Mouse (Mus musculus) heart, embryonic 12.5 days (tissue): ENCODE data around the gene Rnf126. TPM values are rescaled to one million over a fixed set of nuclear protein-coding genes. Genes with fewer than 3 reads are reported as not detected.

Source experiments
- ATAC-seq: fragments of 200-750 bp; cut with Nextera tagmentation; 2 replicates; pipeline ENCODE4 v1.8.0; 2017; ENCODE audit warnings: moderate TSS enrichment, moderate library complexity; ENCODE audit not compliant: insufficient number of reproducible peaks, low FRiP score
- H3K27ac ChIP-seq: fragments of 300-500 bp; sonication (generic); 2 replicates; pipeline ENCODE4 v1.5.1; 2016; ENCODE audit warnings: mild to moderate bottlenecking, moderate library complexity; ENCODE audit not compliant: poor library complexity, severe bottlenecking
- H3K27me3 ChIP-seq: fragments of 300-500 bp; sonication (generic); replicated peaks from 2 replicates; pipeline ENCODE4 v1.6.1; 2016; ENCODE audit warnings: mild to moderate bottlenecking, moderate library complexity
- H3K36me3 ChIP-seq: fragments of 300-500 bp; sonication (generic); 2 replicates; pipeline ENCODE4 v1.6.1; 2016; ENCODE audit warnings: mild to moderate bottlenecking, moderate library complexity
- H3K4me1 ChIP-seq: fragments of 300-500 bp; sonication (generic); replicated peaks from 2 replicates; pipeline ENCODE4 v1.6.1; 2016; ENCODE audit warnings: mild to moderate bottlenecking
- H3K4me2 ChIP-seq: fragments of 300-500 bp; sonication (generic); 2 replicates; pipeline ENCODE4 v1.6.1; 2016; ENCODE audit warnings: mild to moderate bottlenecking, moderate library complexity
- H3K4me3 ChIP-seq: fragments of 300-500 bp; sonication (generic); 2 replicates; pipeline ENCODE4 v1.5.1; 2016; ENCODE audit warnings: mild to moderate bottlenecking
- H3K9ac ChIP-seq: fragments of 300-500 bp; sonication (generic); 2 replicates; pipeline ENCODE4 v1.6.1; 2016; ENCODE audit warnings: mild to moderate bottlenecking, moderate library complexity
- H3K9me3 ChIP-seq: fragments of 300-500 bp; sonication (generic); replicated peaks from 2 replicates; pipeline ENCODE4 v1.6.1; 2016; ENCODE audit warnings: mild to moderate bottlenecking, moderate library complexity
- WGBS: fragments of 180-500 bp; shearing (Covaris S2); methylation state at CpG from one replicate; pipeline ENCODE4 v1.1.7; 2016; 5-methylcytosine and 5-hydroxymethylcytosine counted together
- polyA plus RNA-seq: library from polyadenylated mRNA; unstranded; fragments of >200 nt; fragmentation: Nextera tagmentation; extraction: Ambion mirVana; gene quantifications from 2 replicates; pipeline ENCODE4 v1.2.1, GENCODE M21; 2016

Gene Rnf126
- polyA plus RNA-seq, 1 experiment from 2014 or later, result 78.9 TPM

DNA sequence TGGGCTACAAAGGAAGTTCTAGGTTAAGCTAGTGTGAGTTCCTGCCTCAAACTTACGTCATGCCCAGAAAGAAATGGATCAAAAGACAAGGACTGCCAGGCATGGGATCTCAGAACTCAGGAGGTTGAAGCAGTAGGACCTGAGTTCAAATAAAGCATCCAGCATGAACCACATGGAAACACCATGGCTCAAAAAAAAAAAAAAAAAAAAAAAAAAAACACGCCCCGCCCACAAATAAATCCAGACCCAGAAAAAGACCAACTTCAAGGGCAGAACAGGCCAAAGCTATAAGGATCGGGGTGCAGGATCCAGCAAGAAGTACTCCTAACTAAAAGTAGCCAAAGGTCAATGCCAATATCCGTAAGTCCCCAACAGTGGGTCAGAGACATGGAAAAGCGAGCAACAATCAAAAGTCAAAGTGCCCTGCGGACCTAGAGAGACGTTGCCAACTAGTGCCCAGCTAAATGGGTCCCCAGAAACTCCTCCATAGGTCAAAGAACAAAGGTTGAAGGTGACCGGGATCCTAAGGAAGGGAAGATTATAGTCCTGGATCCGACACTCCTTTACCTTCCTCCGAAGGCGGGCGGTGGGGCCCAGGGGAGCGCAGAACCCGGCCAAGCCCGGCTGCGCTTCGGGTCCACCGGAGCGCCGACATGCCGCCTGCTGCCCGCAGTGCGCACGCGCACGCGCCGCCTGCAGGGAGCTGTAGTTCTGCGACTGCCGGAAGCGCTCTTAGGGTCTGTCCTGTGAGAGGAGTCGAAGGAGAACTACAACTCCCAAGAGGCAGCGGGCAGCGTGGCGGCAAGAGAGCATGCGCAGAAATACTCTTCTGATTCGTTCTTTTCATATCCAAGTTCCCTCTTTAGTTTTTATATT, 20.6 kb downstream of the Rnf126 start, which contains the start of gene Polrmt:
TSS of gene Polrmt (minus strand) at position 684 of the 876 bp plus-strand sequence.
- Histone ChIP-seq H3K4me3 (peak within 1 kb of the TSS; percentile 75), H3K4me2 (peak within 1 kb of the TSS; percentile 71), H3K27me3 (no peaks in the 10 kb centered on the region), H3K9ac (peak within 1 kb of the TSS; percentile 84), H3K9me3 (peaks cover 9% of the 10 kb centered on the region), H3K36me3 (peaks cover 34% of the 10 kb centered on the region), H3K4me1 (peaks cover 12% of the 10 kb centered on the region), H3K27ac (no peak within 1 kb of the TSS)
- 3% methylated on average over 37 of the region's 38 CpGs for WGBS
- ATAC-seq, result peak; percentile 94

DNA sequence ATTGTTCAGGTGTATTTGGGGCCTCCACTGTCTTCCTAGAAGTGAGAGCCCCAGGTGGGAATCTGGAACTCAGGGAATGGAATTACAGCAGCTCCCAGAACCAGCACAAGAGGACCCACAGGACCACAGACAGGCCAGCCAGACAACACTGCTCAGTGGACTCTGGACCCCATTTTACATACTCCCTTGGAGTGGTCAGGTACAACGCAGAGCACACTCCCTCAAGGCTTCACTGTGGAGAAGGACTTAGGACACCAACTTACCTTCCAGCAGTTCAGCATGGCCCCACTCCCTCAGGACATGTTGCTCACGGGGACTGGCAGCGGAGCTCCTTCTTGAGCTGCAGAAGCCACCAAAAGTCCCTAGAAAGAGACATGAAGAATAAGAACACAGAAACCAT, 21.3 kb downstream of the Rnf126 start:
- WGBS, result 93% methylated on average over 3 of the region's 3 CpGs
- Histone ChIP-seq H3K4me2 (peak overlapping the region; percentile 71), H3K4me3 (peak overlapping the region; percentile 75), H3K36me3 (peaks cover 41% of the 10 kb centered on the region), H3K27me3 (no peaks in the 10 kb centered on the region), H3K27ac (no peak overlapping the region), H3K9me3 (peaks cover 17% of the 10 kb centered on the region), H3K9ac (no peak overlapping the region; the same call in 1 of the 2 replicates), H3K4me1 (peaks cover 12% of the 10 kb centered on the region)
- ATAC-seq, result no peak

DNA sequence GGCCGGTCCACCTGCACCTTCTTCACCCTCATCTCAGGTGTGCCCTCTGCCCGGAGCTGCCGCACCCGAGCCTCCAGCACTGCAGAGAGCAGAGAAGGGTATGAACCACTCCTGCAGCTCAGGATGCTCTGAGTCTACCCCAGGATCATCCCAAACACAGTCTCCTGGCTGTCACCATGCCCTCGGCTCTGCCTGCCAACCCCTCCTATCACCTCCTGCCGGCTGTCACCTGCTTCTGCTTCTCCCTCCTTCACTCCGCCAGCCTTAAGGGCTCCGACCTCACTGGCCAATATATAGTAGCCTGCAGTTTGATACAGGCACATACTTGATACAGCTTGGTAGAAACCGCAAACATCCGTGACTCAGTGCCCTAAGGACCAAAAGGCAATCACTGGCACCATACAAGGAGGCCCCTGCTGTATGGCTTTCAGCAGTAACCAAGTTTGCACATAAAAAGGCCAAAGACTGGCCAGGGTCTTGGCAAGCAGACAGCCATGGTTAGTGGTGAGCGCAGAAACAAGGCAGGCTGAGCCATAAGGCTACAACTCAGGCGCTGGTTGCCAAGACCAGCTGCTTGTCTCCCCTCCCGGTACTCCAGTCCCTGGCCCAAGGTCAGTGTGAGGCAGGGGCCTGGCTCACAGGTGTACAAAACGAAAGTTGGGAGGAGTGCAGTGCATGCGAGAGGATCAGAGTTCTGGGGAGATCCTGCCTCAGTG, 22.9 kb downstream of the Rnf126 start:
- H3K4me3 ChIP-seq, result no peak overlapping the region
- H3K4me2 ChIP-seq, result no peak overlapping the region
- ATAC-seq, result no peak
- peaks cover 12% of the 10 kb centered on the region for H3K4me1 ChIP-seq
- H3K27ac ChIP-seq, result no peak overlapping the region
- peaks cover 33% of the 10 kb centered on the region for H3K9me3 ChIP-seq
- no peaks in the 10 kb centered on the region for H3K27me3 ChIP-seq
- H3K9ac ChIP-seq, result no peak overlapping the region
- WGBS, result 93% methylated on average over 15 of the region's 15 CpGs
- peaks cover 57% of the 10 kb centered on the region for H3K36me3 ChIP-seq

DNA sequence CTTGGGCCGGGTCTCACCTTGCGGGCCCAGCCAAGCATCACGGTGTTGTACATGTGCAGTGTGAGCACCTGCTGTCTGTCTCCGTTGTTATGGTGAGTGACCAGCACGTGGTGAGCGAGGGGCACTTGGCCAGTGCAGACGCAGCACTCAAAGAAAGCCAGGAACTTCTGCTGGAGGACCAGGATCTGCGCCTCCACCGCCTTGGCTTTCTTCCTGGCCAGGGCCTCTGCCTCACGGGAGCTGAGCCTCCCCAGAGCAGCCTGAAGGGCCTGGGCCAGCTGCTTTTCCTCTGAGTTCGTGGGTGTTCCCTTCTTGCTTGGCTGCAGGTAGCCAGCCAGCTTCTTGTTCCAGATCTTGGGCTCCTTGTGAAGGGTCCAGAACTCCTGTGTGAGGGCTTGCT, 23.6 kb downstream of the Rnf126 start:
- no peaks in the 10 kb centered on the region for H3K27me3 ChIP-seq
- H3K36me3 ChIP-seq, result peaks cover 64% of the 10 kb centered on the region
- no peak overlapping the region for H3K4me2 ChIP-seq
- 92% methylated on average over 11 of the region's 11 CpGs for WGBS
- ATAC-seq, result no peak
- peaks cover 12% of the 10 kb centered on the region for H3K4me1 ChIP-seq
- H3K9me3 ChIP-seq, result peaks cover 39% of the 10 kb centered on the region
- no peak overlapping the region for H3K4me3 ChIP-seq
- no peak overlapping the region for H3K9ac ChIP-seq
- no peak overlapping the region for H3K27ac ChIP-seq

DNA sequence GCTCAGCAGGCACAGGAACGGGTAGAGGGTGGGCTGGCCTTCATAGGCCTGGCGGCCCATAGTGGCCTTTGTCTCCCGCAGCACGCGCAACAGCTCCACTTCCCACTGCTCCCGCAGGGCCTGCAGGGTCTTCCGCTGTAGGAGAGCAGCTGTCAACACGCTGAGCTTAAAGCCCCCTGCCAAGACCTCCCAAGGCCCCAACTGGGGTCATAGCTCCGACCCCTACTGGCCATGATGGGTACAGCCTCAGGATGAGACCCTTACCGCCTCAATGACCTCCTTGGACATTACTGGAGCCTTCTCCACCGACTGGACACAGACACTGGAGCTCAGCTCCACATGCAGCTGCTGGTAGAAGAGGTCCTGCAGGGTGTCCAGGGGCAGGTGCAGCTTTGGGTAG, 25.9 kb downstream of the Rnf126 start:
- Histone ChIP-seq H3K9ac (no peak overlapping the region), H3K4me2 (no peak overlapping the region), H3K4me1 (peaks cover 7% of the 10 kb centered on the region), H3K4me3 (no peak overlapping the region), H3K27ac (no peak overlapping the region), H3K27me3 (peaks cover 13% of the 10 kb centered on the region), H3K9me3 (peaks cover 62% of the 10 kb centered on the region), H3K36me3 (peaks cover 87% of the 10 kb centered on the region)
- 78% methylated on average over 11 of the region's 11 CpGs for WGBS
- ATAC-seq, result no peak

DNA sequence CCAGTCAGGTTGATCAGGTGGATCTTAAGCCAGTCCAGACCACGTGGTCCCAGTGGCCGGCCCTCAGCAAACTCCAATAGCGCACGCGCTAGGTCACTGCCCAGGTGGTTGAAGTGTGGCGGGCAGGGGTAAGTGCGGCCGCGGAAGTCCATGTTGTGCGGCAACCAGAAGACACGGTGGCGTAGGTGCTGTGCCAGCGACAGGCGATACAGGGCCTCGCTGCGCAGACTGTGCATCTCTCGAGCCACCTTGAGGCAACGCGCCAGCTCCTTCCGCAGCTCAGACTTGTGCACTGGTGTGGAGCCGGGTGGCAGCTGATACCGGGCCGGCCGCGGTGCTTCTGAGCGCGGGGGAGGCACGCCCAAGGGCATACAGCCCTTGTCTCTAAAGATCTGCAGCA, 27.5 kb downstream of the Rnf126 start:
- no peak for ATAC-seq
- no peak overlapping the region for H3K4me3 ChIP-seq
- H3K9me3 ChIP-seq, result peaks cover 78% of the 10 kb centered on the region
- no peak overlapping the region for H3K4me2 ChIP-seq
- H3K9ac ChIP-seq, result no peak overlapping the region
- peaks cover 6% of the 10 kb centered on the region; the same call in 1 of the 2 replicates for H3K4me1 ChIP-seq
- H3K27ac ChIP-seq, result no peak overlapping the region
- 94% methylated on average over 28 of the region's 28 CpGs for WGBS
- peaks cover 29% of the 10 kb centered on the region for H3K27me3 ChIP-seq
- peaks cover 99% of the 10 kb centered on the region for H3K36me3 ChIP-seq

DNA sequence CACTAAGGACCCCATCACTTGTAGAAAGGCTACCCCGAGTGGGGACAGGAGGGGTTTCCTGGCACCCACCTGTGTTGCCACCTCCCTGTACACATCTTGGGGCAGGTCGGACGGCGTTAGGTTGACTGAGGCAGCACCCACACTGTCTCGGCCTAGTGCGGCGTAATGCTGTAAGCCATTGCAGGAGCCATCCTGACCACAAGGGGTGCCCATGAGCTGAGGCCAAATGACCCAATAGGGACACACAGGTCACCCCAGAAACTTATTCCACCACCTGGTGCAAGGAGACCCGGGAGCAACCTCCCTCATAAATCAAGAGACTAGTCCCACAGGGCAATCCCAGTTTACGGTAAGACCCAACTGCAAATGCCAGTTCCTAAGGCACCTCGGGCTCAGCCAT, 28.5 kb downstream of the Rnf126 start:
- 90% methylated on average over 10 of the region's 10 CpGs for WGBS
- Histone ChIP-seq H3K9ac (no peak overlapping the region), H3K36me3 (peaks cover 97% of the 10 kb centered on the region), H3K27me3 (peaks cover 29% of the 10 kb centered on the region), H3K9me3 (peaks cover 86% of the 10 kb centered on the region), H3K4me2 (no peak overlapping the region), H3K4me1 (peaks cover 6% of the 10 kb centered on the region; the same call in 1 of the 2 replicates), H3K4me3 (no peak overlapping the region), H3K27ac (no peak overlapping the region)
- ATAC-seq, result no peak

DNA sequence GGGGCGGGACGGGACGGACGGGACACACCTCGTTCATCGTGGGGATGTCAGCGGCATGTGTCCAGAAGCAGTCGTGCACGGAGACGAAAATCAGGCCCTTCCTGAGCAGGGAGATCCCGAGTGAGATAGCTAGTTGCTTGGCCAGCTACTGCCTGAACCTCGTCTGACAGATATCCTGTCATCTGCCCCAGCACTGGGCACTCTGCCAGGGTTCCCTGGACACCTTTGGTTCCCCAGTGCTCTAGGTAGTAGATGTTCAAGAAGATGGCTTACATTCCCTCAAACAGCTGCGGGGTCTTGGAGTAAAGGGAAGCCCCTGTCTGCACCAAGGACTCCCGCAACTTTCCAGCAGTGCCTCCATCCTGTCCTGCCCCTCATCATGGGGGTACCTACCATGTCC, 30.0 kb downstream of the Rnf126 start:
- Histone ChIP-seq H3K4me3 (no peak overlapping the region), H3K9me3 (peaks cover 89% of the 10 kb centered on the region)

DNA sequence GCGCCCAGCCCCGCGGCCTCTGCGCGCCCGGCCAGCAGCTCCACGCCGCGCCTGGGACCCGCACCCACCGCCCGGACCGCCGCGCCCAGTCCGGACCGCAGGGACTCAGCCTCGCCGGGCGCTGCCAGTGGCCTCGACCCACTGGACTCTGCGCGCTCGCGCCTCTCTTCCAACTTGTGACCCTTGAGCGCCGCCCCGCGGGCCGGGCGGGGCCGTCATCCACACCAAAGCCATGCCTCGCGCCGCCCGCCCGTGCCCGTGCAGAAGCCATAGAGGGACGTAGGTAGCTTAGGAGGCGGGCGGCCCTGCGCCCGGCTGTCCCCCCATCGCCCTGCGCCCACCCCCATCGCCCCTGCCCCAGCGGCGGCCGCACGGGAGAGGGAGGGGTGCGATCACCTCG, 31.4 kb downstream of the Rnf126 start:
- H3K27me3 ChIP-seq, result peaks cover 29% of the 10 kb centered on the region
- peaks cover 74% of the 10 kb centered on the region for H3K36me3 ChIP-seq
- H3K4me2 ChIP-seq, result peak overlapping the region; percentile 44
- 27% methylated on average over 47 of the region's 52 CpGs for WGBS
- peaks cover 6% of the 10 kb centered on the region; the same call in 1 of the 2 replicates for H3K4me1 ChIP-seq
- no peak overlapping the region for H3K27ac ChIP-seq
- H3K4me3 ChIP-seq, result peak overlapping the region; percentile 11
- H3K9ac ChIP-seq, result peak overlapping the region; percentile 32; the same call in 1 of the 2 replicates
- peaks cover 79% of the 10 kb centered on the region for H3K9me3 ChIP-seq
- no peak for ATAC-seq

More for the DNA sequence above, 30.0 kb downstream of the Rnf126 start:
- H3K9ac ChIP-seq, result no peak overlapping the region
- H3K4me2 ChIP-seq, result no peak overlapping the region
- H3K4me1 ChIP-seq, result peaks cover 6% of the 10 kb centered on the region; the same call in 1 of the 2 replicates
- WGBS, result 85% methylated on average over 14 of the region's 14 CpGs
- ATAC-seq, result no peak
- peaks cover 29% of the 10 kb centered on the region for H3K27me3 ChIP-seq
- no peak overlapping the region for H3K27ac ChIP-seq
- peaks cover 87% of the 10 kb centered on the region for H3K36me3 ChIP-seq

DNA sequence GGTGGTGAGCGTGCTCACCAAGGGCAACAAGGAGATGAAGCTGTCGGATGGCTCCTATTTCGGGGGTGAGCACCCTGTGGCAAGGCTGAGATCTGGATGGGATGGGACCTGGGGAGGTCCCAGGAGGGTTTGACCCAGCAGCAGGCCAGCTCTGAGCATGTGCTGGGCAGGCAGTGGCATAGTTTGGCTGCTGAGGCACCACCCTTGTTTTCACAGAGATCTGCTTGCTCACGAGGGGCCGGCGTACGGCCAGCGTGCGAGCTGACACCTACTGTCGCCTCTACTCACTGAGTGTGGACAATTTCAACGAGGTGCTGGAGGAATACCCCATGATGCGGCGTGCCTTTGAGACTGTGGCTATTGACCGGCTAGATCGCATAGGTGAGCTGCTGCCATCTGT, 32.9 kb downstream of the Rnf126 start:
- peaks cover 59% of the 10 kb centered on the region for H3K36me3 ChIP-seq
- WGBS, result 80% methylated on average over 15 of the region's 15 CpGs
- H3K27me3 ChIP-seq, result peaks cover 35% of the 10 kb centered on the region
- peaks cover 10% of the 10 kb centered on the region; the same call in 1 of the 2 replicates for H3K4me1 ChIP-seq
- H3K9ac ChIP-seq, result no peak overlapping the region
- ATAC-seq, result no peak
- peaks cover 64% of the 10 kb centered on the region for H3K9me3 ChIP-seq
- H3K4me3 ChIP-seq, result no peak overlapping the region
- no peak overlapping the region for H3K4me2 ChIP-seq
- no peak overlapping the region for H3K27ac ChIP-seq

DNA sequence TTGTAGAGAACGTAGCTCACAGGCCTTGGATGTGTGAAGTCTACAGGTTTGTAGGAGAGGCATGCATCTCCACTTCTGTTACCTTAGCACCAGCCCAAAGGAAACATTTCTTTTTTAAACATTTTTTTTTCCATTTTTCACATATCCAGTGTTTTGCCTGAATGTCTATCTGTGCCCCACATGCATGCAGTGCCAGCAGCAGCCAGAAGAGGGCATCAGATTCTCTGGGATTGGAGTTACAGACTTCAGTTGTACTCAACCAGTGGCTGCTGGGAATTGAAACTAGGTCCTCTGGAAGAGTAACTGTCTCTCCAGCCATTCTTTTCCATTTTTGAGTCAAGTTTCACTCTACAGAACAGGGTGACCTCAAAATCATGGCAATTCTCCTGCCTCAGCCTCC, 34.3 kb downstream of the Rnf126 start:
- peaks cover 41% of the 10 kb centered on the region for H3K27me3 ChIP-seq

More for the DNA sequence above, 34.3 kb downstream of the Rnf126 start:
- peaks cover 51% of the 10 kb centered on the region for H3K9me3 ChIP-seq
- no peak overlapping the region for H3K4me2 ChIP-seq
- H3K27ac ChIP-seq, result no peak overlapping the region
- H3K4me3 ChIP-seq, result no peak overlapping the region
- no peak for ATAC-seq
- H3K36me3 ChIP-seq, result peaks cover 45% of the 10 kb centered on the region
- no peak overlapping the region for H3K9ac ChIP-seq
- H3K4me1 ChIP-seq, result peaks cover 10% of the 10 kb centered on the region; the same call in 1 of the 2 replicates
- WGBS, result 100% methylated on average over 1 of the region's 1 CpGs
